Mouse (Mus musculus) neural tube, embryonic 11.5 days (tissue): ENCODE data around the gene Fbln5. TPM values are rescaled to one million over a fixed set of nuclear protein-coding genes. Genes with fewer than 3 reads are reported as not detected.
A peak's percentile ranks its signal among the peaks of the same experiment; 100 is the strongest.

Experiments used
- ATAC-seq: fragments of 200-750 bp; cut with Nextera tagmentation; 2 replicates; pipeline ENCODE4 v1.8.0; 2017; ENCODE audit warnings: moderate number of reproducible peaks, mild to moderate bottlenecking, moderate TSS enrichment, moderate library complexity; ENCODE audit not compliant: insufficient read depth, low FRiP score, low TSS enrichment
- DNase-seq: peaks from one replicate; pipeline ENCODE4 v3.0.0-alpha.2; 2015; ENCODE audit warnings: low spot score
- H3K27ac ChIP-seq: fragments of 300-500 bp; sonication (generic); 2 replicates; pipeline ENCODE4 v1.5.1; 2014; ENCODE audit warnings: low read depth, mild to moderate bottlenecking, low read length
- H3K27me3 ChIP-seq: fragments of 300-500 bp; sonication (generic); 2 replicates; pipeline ENCODE4 v1.6.1; 2014; ENCODE audit warnings: mild to moderate bottlenecking, low read length, mixed read lengths; ENCODE audit not compliant: control insufficient read depth, insufficient read depth
- H3K36me3 ChIP-seq: fragments of 300-500 bp; sonication (generic); 2 replicates; pipeline ENCODE4 v1.6.1; 2014; ENCODE audit warnings: mild to moderate bottlenecking, low read length, moderate library complexity, mixed read lengths; ENCODE audit not compliant: control insufficient read depth, insufficient read depth
- H3K4me1 ChIP-seq: fragments of 300-500 bp; sonication (generic); 2 replicates; pipeline ENCODE4 v1.6.1; 2014; ENCODE audit warnings: low read length, mixed read lengths; ENCODE audit not compliant: control insufficient read depth, insufficient read depth
- H3K4me2 ChIP-seq: fragments of 300-500 bp; sonication (generic); 2 replicates; pipeline ENCODE4 v1.6.1; 2014; ENCODE audit warnings: low read depth, mild to moderate bottlenecking, moderate library complexity
- H3K4me3 ChIP-seq: fragments of 300-500 bp; sonication (generic); 2 replicates; pipeline ENCODE4 v1.5.1; 2014; ENCODE audit warnings: low read depth, low read length
- H3K9ac ChIP-seq: fragments of 300-500 bp; sonication (generic); 2 replicates; pipeline ENCODE4 v1.6.1; 2014; ENCODE audit warnings: mild to moderate bottlenecking, low read length
- H3K9me3 ChIP-seq: fragments of 300-500 bp; sonication (generic); 2 replicates; pipeline ENCODE4 v1.6.1; 2016; ENCODE audit warnings: low read length; ENCODE audit not compliant: control insufficient read depth
- WGBS: fragments of 180-500 bp; shearing (Covaris S2); extraction: QIAGEN DNeasy Blood & Tissue Kit; methylation state at CpG from one replicate; pipeline ENCODE4 v1.1.7; 2014; 5-methylcytosine and 5-hydroxymethylcytosine counted together
- polyA plus RNA-seq: library from polyadenylated mRNA; unstranded; fragments of >200 nt; fragmentation: Nextera tagmentation; extraction: Ambion mirVana; gene quantifications from 2 replicates; pipeline ENCODE4 v1.2.1, GENCODE M21; 2014

Gene Fbln5
- polyA plus RNA-seq, 1 experiment from 2014 or later, result 5.4 TPM

- H3K4me2 ChIP-seq, result no peak overlapping the region
- no peaks in the 10 kb centered on the region for H3K4me1 ChIP-seq
- H3K4me3 ChIP-seq, result no peak overlapping the region
- 95% methylated on average over 5 of the region's 5 CpGs for WGBS
- no peaks in the 10 kb centered on the region for H3K27me3 ChIP-seq
- H3K9ac ChIP-seq, result no peak overlapping the region
- no peaks in the 10 kb centered on the region for H3K36me3 ChIP-seq
- ATAC-seq, result no peak
- no peak for DNase-seq
- H3K27ac ChIP-seq, result no peak overlapping the region
- no peaks in the 10 kb centered on the region for H3K9me3 ChIP-seq
These were observed 56.8 kb downstream of the Fbln5 start for GRCm38 (mm10) chr12:101762054-101762453.

- 73% methylated on average over 6 of the region's 6 CpGs for WGBS
- no peaks in the 10 kb centered on the region for H3K36me3 ChIP-seq
- H3K4me2 ChIP-seq, result no peak overlapping the region
These were observed 59.3 kb downstream of the Fbln5 start for GRCm38 (mm10) chr12:101759440-101760045.

GRCm38 (mm10) chr12:101758698-101759097 lies 60.2 kb downstream of the Fbln5 start:
- no peak for ATAC-seq
- Histone ChIP-seq H3K4me2 (no peak overlapping the region), H3K9me3 (no peaks in the 10 kb centered on the region), H3K9ac (no peak overlapping the region), H3K4me1 (no peaks in the 10 kb centered on the region), H3K36me3 (no peaks in the 10 kb centered on the region), H3K4me3 (no peak overlapping the region), H3K27me3 (no peaks in the 10 kb centered on the region), H3K27ac (no peak overlapping the region)
- no peak for DNase-seq

More at GRCm38 (mm10) chr12:101759440-101760045, 59.3 kb downstream of the Fbln5 start:
- no peaks in the 10 kb centered on the region for H3K27me3 ChIP-seq
- no peak overlapping the region for H3K9ac ChIP-seq
- ATAC-seq (no peak), DNase-seq (no peak)
- H3K9me3 ChIP-seq, result no peaks in the 10 kb centered on the region
- no peak overlapping the region for H3K27ac ChIP-seq
- no peaks in the 10 kb centered on the region for H3K4me1 ChIP-seq
- H3K4me3 ChIP-seq, result no peak overlapping the region

- no peaks in the 10 kb centered on the region for H3K4me1 ChIP-seq
- no peak overlapping the region for H3K27ac ChIP-seq
- H3K36me3 ChIP-seq, result no peaks in the 10 kb centered on the region
- no peak for DNase-seq
- no peaks in the 10 kb centered on the region for H3K9me3 ChIP-seq
- H3K4me3 ChIP-seq, result no peak overlapping the region
- H3K9ac ChIP-seq, result no peak overlapping the region
- WGBS, result 56% methylated on average over 2 of the region's 2 CpGs
- no peaks in the 10 kb centered on the region for H3K27me3 ChIP-seq
- H3K4me2 ChIP-seq, result no peak overlapping the region
- no peak for ATAC-seq
These were observed 76.5 kb downstream of the Fbln5 start for GRCm38 (mm10) chr12:101742375-101742774.

GRCm38 (mm10) chr12:101740486-101740885 lies 78.4 kb downstream of the Fbln5 start:
- no peaks in the 10 kb centered on the region for H3K36me3 ChIP-seq
- no peak overlapping the region for H3K27ac ChIP-seq
- DNase-seq (no peak), ATAC-seq (no peak)
- H3K9ac ChIP-seq, result no peak overlapping the region
- H3K4me3 ChIP-seq, result no peak overlapping the region
- H3K4me2 ChIP-seq, result no peak overlapping the region
- WGBS, result 78% methylated on average over 2 of the region's 2 CpGs
- H3K4me1 ChIP-seq, result no peaks in the 10 kb centered on the region
- H3K9me3 ChIP-seq, result no peaks in the 10 kb centered on the region
- no peaks in the 10 kb centered on the region for H3K27me3 ChIP-seq

- H3K9ac ChIP-seq, result no peak overlapping the region
- H3K27ac ChIP-seq, result no peak overlapping the region
- no peak overlapping the region for H3K4me2 ChIP-seq
- 59% methylated on average over 2 of the region's 2 CpGs for WGBS
- no peaks in the 10 kb centered on the region for H3K9me3 ChIP-seq
- no peak for DNase-seq
- H3K36me3 ChIP-seq, result no peaks in the 10 kb centered on the region
- H3K27me3 ChIP-seq, result no peaks in the 10 kb centered on the region
- H3K4me1 ChIP-seq, result no peaks in the 10 kb centered on the region
- no peak for ATAC-seq
- H3K4me3 ChIP-seq, result no peak overlapping the region
These were observed 78.8 kb downstream of the Fbln5 start for GRCm38 (mm10) chr12:101740045-101740444.

GRCm38 (mm10) chr12:101718755-101719150 lies 100.1 kb downstream of the Fbln5 start:
- H3K27me3 ChIP-seq, result peaks cover 12% of the 10 kb centered on the region
- H3K27ac ChIP-seq, result no peak overlapping the region
- peak; percentile 84 for ATAC-seq
- no peaks in the 10 kb centered on the region for H3K9me3 ChIP-seq
- 2% methylated on average over 9 of the region's 9 CpGs for WGBS
- H3K36me3 ChIP-seq, result no peaks in the 10 kb centered on the region
- H3K4me3 ChIP-seq, result peak overlapping the region; percentile 64
- H3K4me2 ChIP-seq, result peak overlapping the region; percentile 99
- no peaks in the 10 kb centered on the region for H3K4me1 ChIP-seq
- peak; percentile 45 for DNase-seq
- peak overlapping the region; percentile 52; the same call in 1 of the 2 replicates for H3K9ac ChIP-seq

GRCm38 (mm10) chr12:101718054-101718754 lies 100.7 kb downstream of the Fbln5 start, which contains the start of gene Tc2n:
Gene Tc2n, minus strand, starts transcription at chr12:101718523.
- no peaks in the 10 kb centered on the region for H3K9me3 ChIP-seq
- peak within 1 kb of the TSS; percentile 64 for H3K4me3 ChIP-seq
- peak within 1 kb of the TSS; percentile 99 for H3K4me2 ChIP-seq
- DNase-seq (peak; percentile 69), ATAC-seq (peak; percentile 94)
- no peak within 1 kb of the TSS for H3K27ac ChIP-seq
- WGBS, result under 1% methylated on average over 73 of the region's 75 CpGs
- H3K4me1 ChIP-seq, result no peaks in the 10 kb centered on the region
- peaks cover 12% of the 10 kb centered on the region for H3K27me3 ChIP-seq
- peak within 1 kb of the TSS; percentile 52 for H3K9ac ChIP-seq
- H3K36me3 ChIP-seq, result no peaks in the 10 kb centered on the region

- WGBS, result 86% methylated on average over 3 of the region's 3 CpGs
- no peak for DNase-seq
These were observed 119.7 kb downstream of the Fbln5 start for GRCm38 (mm10) chr12:101699176-101699575.

More at GRCm38 (mm10) chr12:101699176-101699575, 119.7 kb downstream of the Fbln5 start:
- H3K4me2 ChIP-seq, result no peak overlapping the region
- H3K27ac ChIP-seq, result no peak overlapping the region
- H3K9ac ChIP-seq, result no peak overlapping the region
- no peaks in the 10 kb centered on the region for H3K36me3 ChIP-seq
- H3K4me3 ChIP-seq, result no peak overlapping the region
- H3K9me3 ChIP-seq, result no peaks in the 10 kb centered on the region
- no peak for ATAC-seq
- H3K4me1 ChIP-seq, result no peaks in the 10 kb centered on the region
- H3K27me3 ChIP-seq, result no peaks in the 10 kb centered on the region
